Mouse (Mus musculus) cortical plate, adult 2 months (tissue): ENCODE measurements around the gene Pcbp4.

Experiments used
- CTCF ChIP-seq: fragments of 200-500 bp; IDR thresholded peaks from 2 replicates; pipeline ENCODE4 v1.5.1; 2011; ENCODE audit warnings: mild to moderate bottlenecking, control low read depth, low read length; ENCODE audit not compliant: insufficient read depth; ENCODE audit errors: extremely low read depth
- POLR2A ChIP-seq: fragments of 200-500 bp; IDR thresholded peaks from 2 replicates; pipeline ENCODE4 v1.6.1; 2011; ENCODE audit warnings: mild to moderate bottlenecking, low read length, control low read depth; ENCODE audit not compliant: insufficient read depth; ENCODE audit errors: extremely low read depth

DNA sequence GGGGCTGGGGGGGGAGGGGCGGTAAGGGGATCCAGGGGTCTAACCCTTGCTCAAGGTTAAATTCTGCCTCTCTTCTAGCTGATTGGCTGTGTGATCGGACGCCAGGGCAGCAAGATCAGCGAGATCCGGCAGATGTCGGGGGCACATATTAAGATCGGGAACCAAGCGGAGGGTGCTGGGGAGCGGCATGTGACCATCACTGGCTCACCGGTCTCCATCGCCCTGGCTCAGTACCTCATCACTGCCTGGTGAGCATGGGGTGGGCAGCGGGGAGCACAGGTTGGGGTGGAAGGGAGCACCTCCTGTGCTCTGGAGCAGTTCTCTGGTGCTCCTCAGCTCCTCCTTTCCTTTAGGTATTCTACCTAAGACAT lies 9.3 kb downstream of the Pcbp4 start:
- no peak for TF ChIP-seq CTCF
- TF ChIP-seq POLR2A = no peak
